Mouse (Mus musculus): ENCODE measurements around the gene Spata9. TPM values are rescaled to one million over a fixed set of nuclear protein-coding genes. Genes with fewer than 3 reads are reported as not detected.

Spata9 gene
- polyA plus RNA-seq, 1 experiment from 2014 or later: 0.75 TPM

- WGBS: 81% methylated on average over 4 of the region's 4 CpGs
- ATAC-seq (ENCODE audit: low FRiP score, low read depth): no peak
Observed at GRCm38 (mm10) chr13:76017465-76017864, 50.5 kb downstream of the Spata9 start.

GRCm38 (mm10) chr13:76017974-76018843 is 51.3 kb downstream of the Spata9 start, which contains the start of gene Rfesd:
Gene Rfesd (minus strand): TSS chr13:76018719.
- Histone ChIP-seq H3K36me3 (no peaks in the 10 kb centered on the region), H3K4me2 (replicated peaks) (peak within 1 kb of the TSS; percentile 58), H3K9ac (peak within 1 kb of the TSS; percentile 83), H3K4me3 (peak within 1 kb of the TSS; percentile 68), H3K4me1 (peaks cover 4% of the 10 kb centered on the region; the same call in 1 of the 2 replicates), H3K27me3 (replicated peaks) (no peaks in the 10 kb centered on the region), H3K27ac (peak within 1 kb of the TSS; percentile 87), H3K9me3 (no peaks in the 10 kb centered on the region)
- WGBS: 2% methylated on average over 50 of the region's 50 CpGs
- ATAC-seq (ENCODE audit: low FRiP score, low read depth): peak; percentile 100

More at GRCm38 (mm10) chr13:76017465-76017864, 50.5 kb downstream of the Spata9 start:
- peak overlapping the region; percentile 58 for H3K4me2 ChIP-seq (replicated peaks)
- H3K9me3 ChIP-seq: no peaks in the 10 kb centered on the region
- peaks cover 4% of the 10 kb centered on the region; the same call in 1 of the 2 replicates for H3K4me1 ChIP-seq
- H3K27me3 ChIP-seq (replicated peaks): no peaks in the 10 kb centered on the region
- H3K36me3 ChIP-seq: no peaks in the 10 kb centered on the region
- H3K27ac ChIP-seq: no peak overlapping the region
- H3K9ac ChIP-seq: peak overlapping the region; percentile 83; the same call in 1 of the 2 replicates
- H3K4me3 ChIP-seq: peak overlapping the region; percentile 68

- Histone ChIP-seq H3K27ac (no peak overlapping the region), H3K4me3 (peak overlapping the region; percentile 68), H3K36me3 (no peaks in the 10 kb centered on the region), H3K9me3 (no peaks in the 10 kb centered on the region), H3K4me2 (replicated peaks) (peak overlapping the region; percentile 58), H3K4me1 (peaks cover 4% of the 10 kb centered on the region; the same call in 1 of the 2 replicates), H3K9ac (no peak overlapping the region), H3K27me3 (replicated peaks) (no peaks in the 10 kb centered on the region)
- 46% methylated on average over 5 of the region's 5 CpGs for WGBS
- peak; percentile 69 for ATAC-seq (ENCODE audit: low FRiP score, low read depth)
Observed at GRCm38 (mm10) chr13:76018844-76019400, 52.0 kb downstream of the Spata9 start.

GRCm38 (mm10) chr13:76021782-76022181 is 54.8 kb downstream of the Spata9 start:
- no peak for ATAC-seq (ENCODE audit: low FRiP score, low read depth)
- H3K9ac ChIP-seq: no peak overlapping the region
- WGBS: 87% methylated on average over 2 of the region's 2 CpGs

GRCm38 (mm10) chr13:76024588-76024987 is 57.6 kb downstream of the Spata9 start:
- no peaks in the 10 kb centered on the region for H3K9me3 ChIP-seq
- H3K27ac ChIP-seq: no peak overlapping the region
- 88% methylated on average over 3 of the region's 3 CpGs for WGBS
- no peak overlapping the region for H3K4me3 ChIP-seq
- no peak for ATAC-seq (ENCODE audit: low FRiP score, low read depth)
- no peaks in the 10 kb centered on the region for H3K27me3 ChIP-seq (replicated peaks)
- no peak overlapping the region for H3K4me2 ChIP-seq (replicated peaks)
- no peaks in the 10 kb centered on the region for H3K36me3 ChIP-seq
- H3K9ac ChIP-seq: no peak overlapping the region
- no peaks in the 10 kb centered on the region for H3K4me1 ChIP-seq

More at GRCm38 (mm10) chr13:76021782-76022181, 54.8 kb downstream of the Spata9 start:
- Histone ChIP-seq H3K4me1 (peaks cover 4% of the 10 kb centered on the region; the same call in 1 of the 2 replicates), H3K4me2 (replicated peaks) (no peak overlapping the region), H3K27me3 (replicated peaks) (no peaks in the 10 kb centered on the region), H3K27ac (no peak overlapping the region), H3K36me3 (no peaks in the 10 kb centered on the region), H3K4me3 (no peak overlapping the region), H3K9me3 (no peaks in the 10 kb centered on the region)

- Histone ChIP-seq H3K9me3 (no peaks in the 10 kb centered on the region), H3K4me2 (replicated peaks) (no peak overlapping the region), H3K4me1 (no peaks in the 10 kb centered on the region), H3K4me3 (no peak overlapping the region), H3K36me3 (no peaks in the 10 kb centered on the region), H3K9ac (no peak overlapping the region), H3K27ac (no peak overlapping the region), H3K27me3 (replicated peaks) (no peaks in the 10 kb centered on the region)
- 70% methylated on average over 1 of the region's 1 CpGs for WGBS
- ATAC-seq (ENCODE audit: low FRiP score, low read depth): no peak
Observed at GRCm38 (mm10) chr13:76042455-76042854, 75.5 kb downstream of the Spata9 start.

- Histone ChIP-seq H3K4me2 (replicated peaks) (no peak overlapping the region), H3K4me1 (no peaks in the 10 kb centered on the region), H3K9ac (no peak overlapping the region), H3K27me3 (replicated peaks) (no peaks in the 10 kb centered on the region), H3K36me3 (no peaks in the 10 kb centered on the region), H3K4me3 (no peak overlapping the region), H3K9me3 (no peaks in the 10 kb centered on the region), H3K27ac (no peak overlapping the region)
- no peak for ATAC-seq (ENCODE audit: low FRiP score, low read depth)
Observed at GRCm38 (mm10) chr13:76044971-76045370, 78.0 kb downstream of the Spata9 start.

Other genes starting within 250 kb of the Spata9 start
- 34.9 and 38.6 TPM in 2 replicates for gene Glrx, start 127.3 kb upstream of the Spata9 start, polyA plus RNA-seq (2016; fragmentation: Nextera tagmentation; extraction: Ambion mirVana)
- 45.0 and 45.9 TPM in 2 replicates for gene Rhobtb3, start 23.2 kb upstream of the Spata9 start, polyA plus RNA-seq (2016; fragmentation: Nextera tagmentation; extraction: Ambion mirVana)
- 16.4 and 20.1 TPM in 2 replicates for gene Rfesd, start 51.6 kb downstream of the Spata9 start, polyA plus RNA-seq (2016; fragmentation: Nextera tagmentation; extraction: Ambion mirVana)
- 0.80 and 0.91 TPM in 2 replicates for gene Gpr150, start 89.8 kb downstream of the Spata9 start, polyA plus RNA-seq (2016; fragmentation: Nextera tagmentation; extraction: Ambion mirVana)
- 4.2 and 5.0 TPM in 2 replicates for gene Arsk, start 131.5 kb downstream of the Spata9 start, polyA plus RNA-seq (2016; fragmentation: Nextera tagmentation; extraction: Ambion mirVana)
- gene Ttc37, start 131.6 kb downstream of the Spata9 start, polyA plus RNA-seq (2016; fragmentation: Nextera tagmentation; extraction: Ambion mirVana): 13.1 and 13.8 TPM in 2 replicates